Mouse (Mus musculus) heart, embryonic 16.5 days (tissue): ENCODE data around the gene Larp4b. TPM values are rescaled to one million over a fixed set of nuclear protein-coding genes. Genes with fewer than 3 reads are reported as not detected.
A peak's percentile ranks its signal among the peaks of the same experiment; 100 is the strongest.

Experiments used
- ATAC-seq: fragments of 200-750 bp; cut with Nextera tagmentation; replicated peaks from 2 replicates; pipeline ENCODE4 v1.8.0; 2017; ENCODE audit warnings: moderate number of reproducible peaks; ENCODE audit not compliant: insufficient read depth, low FRiP score; ENCODE audit errors: extremely low read depth
- H3K27ac ChIP-seq: fragments of 300-500 bp; sonication (generic); 2 replicates; pipeline ENCODE4 v1.5.1; 2014; ENCODE audit warnings: mild to moderate bottlenecking, low read length, control low read depth, moderate library complexity
- H3K27me3 ChIP-seq: fragments of 300-500 bp; sonication (generic); 2 replicates; pipeline ENCODE4 v1.6.1; 2014; ENCODE audit warnings: low read length, mixed read lengths; ENCODE audit not compliant: control insufficient read depth, insufficient read depth
- H3K36me3 ChIP-seq: fragments of 300-500 bp; sonication (generic); 2 replicates; pipeline ENCODE4 v1.6.1; 2014; ENCODE audit not compliant: control insufficient read depth, insufficient read depth
- H3K4me1 ChIP-seq: fragments of 300-500 bp; sonication (generic); 2 replicates; pipeline ENCODE4 v1.6.1; 2014; ENCODE audit warnings: low read length, mixed read lengths; ENCODE audit not compliant: control insufficient read depth, insufficient read depth
- H3K4me2 ChIP-seq: fragments of 300-500 bp; sonication (generic); 2 replicates; pipeline ENCODE4 v1.6.1; 2014; ENCODE audit warnings: low read depth, mild to moderate bottlenecking, control low read depth, low read length
- H3K4me3 ChIP-seq: fragments of 300-500 bp; sonication (generic); 2 replicates; pipeline ENCODE4 v1.5.1; 2014; ENCODE audit warnings: mild to moderate bottlenecking, control low read depth, low read length
- H3K9ac ChIP-seq: fragments of 300-500 bp; sonication (generic); 2 replicates; pipeline ENCODE4 v1.6.1; 2014; ENCODE audit warnings: low read length, control low read depth
- H3K9me3 ChIP-seq: fragments of 300-500 bp; sonication (generic); replicated peaks from 2 replicates; pipeline ENCODE4 v1.6.1; 2016; ENCODE audit warnings: low read length; ENCODE audit not compliant: control insufficient read depth
- WGBS: fragments of 180-500 bp; shearing (Covaris S2); extraction: QIAGEN DNeasy Blood & Tissue Kit; methylation state at CpG from one replicate; pipeline ENCODE4 v1.1.7; 2014; 5-methylcytosine and 5-hydroxymethylcytosine counted together
- polyA plus RNA-seq: library from polyadenylated mRNA; unstranded; fragments of >200 nt; fragmentation: Nextera tagmentation; extraction: Ambion mirVana; gene quantifications from 2 replicates; pipeline ENCODE4 v1.2.1, GENCODE M21; 2015

Larp4b gene
- polyA plus RNA-seq, 1 experiment from 2014 or later: 27.0 TPM

- Histone ChIP-seq H3K9me3 (no peaks in the 10 kb centered on the region), H3K4me1 (no peaks in the 10 kb centered on the region), H3K27me3 (no peaks in the 10 kb centered on the region), H3K4me2 (peak overlapping the region; percentile 39), H3K9ac (no peak overlapping the region), H3K4me3 (peak overlapping the region; percentile 4; the same call in 1 of the 2 replicates), H3K36me3 (peaks cover 2% of the 10 kb centered on the region; the same call in 1 of the 2 replicates), H3K27ac (no peak overlapping the region)
- 50% methylated on average over 11 of the region's 11 CpGs for WGBS
- 0 out of 2 replicates have a peak, but pooled peaks have one; percentile 16 for ATAC-seq
These were observed 86.5 kb downstream of the Larp4b start for GRCm38 (mm10) chr13:9180221-9180620.

- Histone ChIP-seq H3K9ac (no peak overlapping the region), H3K4me1 (no peaks in the 10 kb centered on the region), H3K4me3 (no peak overlapping the region), H3K36me3 (no peaks in the 10 kb centered on the region), H3K27me3 (no peaks in the 10 kb centered on the region), H3K9me3 (no peaks in the 10 kb centered on the region), H3K27ac (no peak overlapping the region), H3K4me2 (no peak overlapping the region)
- 79% methylated on average over 6 of the region's 6 CpGs for WGBS
- ATAC-seq: no peak
These were observed 87.4 kb downstream of the Larp4b start for GRCm38 (mm10) chr13:9181106-9181505.

DNA sequence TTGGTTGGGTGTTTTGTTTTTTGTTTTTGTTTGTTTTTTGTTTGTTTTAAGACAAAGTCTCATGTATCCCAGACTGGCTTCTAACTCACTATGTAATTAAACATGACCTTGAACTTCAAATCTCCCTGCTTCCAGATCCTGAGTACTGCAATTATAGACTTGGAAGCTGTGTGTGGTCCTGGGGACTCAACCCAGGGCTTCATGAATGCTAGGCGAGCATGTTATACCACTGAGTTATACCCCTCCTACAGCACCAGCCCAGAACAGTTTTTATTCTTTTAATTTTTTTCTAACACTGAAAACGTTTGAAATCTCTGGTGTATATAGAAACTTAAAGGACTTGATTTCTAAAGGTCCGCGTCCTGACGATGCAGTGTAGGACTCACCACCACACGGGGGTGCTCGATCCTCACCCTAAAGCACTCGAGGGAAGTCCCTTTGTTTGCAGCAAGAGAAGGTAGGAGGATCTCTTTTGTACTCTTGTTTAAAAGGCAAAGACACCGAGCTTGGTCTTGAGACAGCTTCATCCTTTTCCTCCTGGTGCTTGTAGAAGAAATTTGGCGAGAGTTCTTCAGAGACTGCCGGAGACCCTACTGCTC is 88.1 kb downstream of the Larp4b start:
- Histone ChIP-seq H3K4me3 (no peak overlapping the region), H3K9ac (0 out of 2 replicates have a peak overlapping the region, but pooled peaks have one; percentile 32), H3K36me3 (no peaks in the 10 kb centered on the region), H3K27me3 (no peaks in the 10 kb centered on the region), H3K27ac (no peak overlapping the region), H3K4me1 (no peaks in the 10 kb centered on the region), H3K9me3 (0 out of 2 replicates have a peak, but pooled peaks cover 2% of the 10 kb centered on the region), H3K4me2 (no peak overlapping the region)
- peak; percentile 57; the same call in 1 of the 2 replicates for ATAC-seq
- 11% methylated on average over 11 of the region's 11 CpGs for WGBS

- ATAC-seq: no peak
- WGBS: 79% methylated on average over 6 of the region's 6 CpGs
- Histone ChIP-seq H3K4me2 (no peak overlapping the region), H3K4me3 (no peak overlapping the region), H3K27ac (no peak overlapping the region), H3K27me3 (no peaks in the 10 kb centered on the region), H3K36me3 (no peaks in the 10 kb centered on the region), H3K9me3 (0 out of 2 replicates have a peak, but pooled peaks cover 3% of the 10 kb centered on the region), H3K4me1 (no peaks in the 10 kb centered on the region), H3K9ac (no peak overlapping the region)
These were observed 90.6 kb downstream of the Larp4b start for GRCm38 (mm10) chr13:9184281-9184680.

DNA sequence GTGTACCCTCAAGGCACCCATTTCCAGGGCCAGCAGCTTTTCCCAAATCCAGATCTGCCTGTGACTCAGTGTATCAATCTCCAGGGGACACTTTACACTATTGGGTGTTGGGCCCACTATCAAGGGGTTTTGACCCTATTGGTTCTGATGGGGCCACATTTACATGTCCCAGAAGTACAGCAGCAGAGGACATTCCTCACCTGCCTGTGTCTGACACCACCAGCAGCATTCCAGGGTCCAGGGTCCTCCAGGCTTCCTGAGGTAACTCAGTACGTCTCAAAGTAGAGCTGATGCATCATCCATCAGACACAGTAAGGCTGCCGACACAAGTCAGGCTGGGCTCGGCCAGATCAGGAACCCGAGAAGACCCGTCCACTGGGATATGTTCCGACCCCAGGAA is 91.0 kb downstream of the Larp4b start:
- WGBS: 74% methylated on average over 6 of the region's 6 CpGs

GRCm38 (mm10) chr13:9187156-9187555 is 93.5 kb downstream of the Larp4b start:
- Histone ChIP-seq H3K4me1 (peaks cover 9% of the 10 kb centered on the region), H3K4me2 (no peak overlapping the region), H3K27ac (no peak overlapping the region), H3K36me3 (no peaks in the 10 kb centered on the region), H3K9me3 (0 out of 2 replicates have a peak, but pooled peaks cover 3% of the 10 kb centered on the region), H3K27me3 (no peaks in the 10 kb centered on the region), H3K4me3 (no peak overlapping the region), H3K9ac (no peak overlapping the region)
- ATAC-seq: no peak
- WGBS: 66% methylated on average over 7 of the region's 7 CpGs

More for the DNA sequence above, 91.0 kb downstream of the Larp4b start:
- no peak for ATAC-seq
- H3K4me2 ChIP-seq: no peak overlapping the region
- H3K9ac ChIP-seq: no peak overlapping the region
- H3K27ac ChIP-seq: no peak overlapping the region
- 0 out of 2 replicates have a peak, but pooled peaks cover 3% of the 10 kb centered on the region for H3K9me3 ChIP-seq
- H3K4me3 ChIP-seq: no peak overlapping the region
- H3K27me3 ChIP-seq: no peaks in the 10 kb centered on the region
- no peaks in the 10 kb centered on the region for H3K4me1 ChIP-seq
- no peaks in the 10 kb centered on the region for H3K36me3 ChIP-seq

GRCm38 (mm10) chr13:9187566-9188530 is 94.2 kb downstream of the Larp4b start:
- 69% methylated on average over 22 of the region's 22 CpGs for WGBS
- Histone ChIP-seq H3K27me3 (no peaks in the 10 kb centered on the region), H3K9ac (no peak overlapping the region), H3K4me3 (no peak overlapping the region), H3K9me3 (0 out of 2 replicates have a peak, but pooled peaks cover 3% of the 10 kb centered on the region), H3K4me2 (no peak overlapping the region), H3K27ac (no peak overlapping the region), H3K36me3 (no peaks in the 10 kb centered on the region), H3K4me1 (peaks cover 9% of the 10 kb centered on the region)
- ATAC-seq: no peak

DNA sequence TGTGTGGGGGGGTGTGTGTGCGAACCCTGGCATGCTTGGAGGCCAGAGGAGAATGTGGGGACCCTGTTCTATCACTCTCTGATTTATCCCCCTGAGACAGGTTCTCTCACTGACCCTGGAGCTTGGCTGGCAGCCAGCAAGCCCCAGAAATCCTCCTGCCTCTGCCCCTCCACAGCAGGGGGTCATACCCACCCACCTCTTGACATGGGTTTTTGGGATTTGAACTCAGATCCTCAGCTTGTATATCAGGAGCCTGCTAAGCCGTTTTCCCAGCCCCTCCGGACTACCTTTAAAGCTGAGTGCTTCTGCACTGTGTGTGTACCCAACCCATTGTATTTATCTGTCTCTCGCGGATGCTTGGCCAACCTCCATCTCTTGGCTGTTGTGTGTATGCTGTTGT is 95.8 kb downstream of the Larp4b start:
- no peak for ATAC-seq
- 0 out of 2 replicates have a peak, but pooled peaks cover 3% of the 10 kb centered on the region for H3K9me3 ChIP-seq
- H3K27me3 ChIP-seq: no peaks in the 10 kb centered on the region
- H3K4me2 ChIP-seq: no peak overlapping the region
- H3K27ac ChIP-seq: no peak overlapping the region
- 83% methylated on average over 5 of the region's 5 CpGs for WGBS
- H3K4me3 ChIP-seq: no peak overlapping the region
- H3K36me3 ChIP-seq: no peaks in the 10 kb centered on the region
- no peak overlapping the region for H3K9ac ChIP-seq
- peaks cover 9% of the 10 kb centered on the region for H3K4me1 ChIP-seq
